Mouse (Mus musculus) embryonic facial prominence, embryonic 14.5 days (tissue): ENCODE results near the gene Acss1. TPM values are rescaled to one million over a fixed set of nuclear protein-coding genes. Genes with fewer than 3 reads are reported as not detected.

ENCODE experiments used
- ATAC-seq: fragments of 200-750 bp; cut with Nextera tagmentation; 2 replicates; pipeline ENCODE4 v1.8.0; 2017; ENCODE audit warnings: low read depth, moderate number of reproducible peaks, moderate TSS enrichment
- DNase-seq: peaks from one replicate; pipeline ENCODE4 v3.0.0-alpha.2; 2015; ENCODE audit warnings: low spot score
- H3K27ac ChIP-seq: fragments of 300-500 bp; sonication (generic); replicated peaks from 2 replicates; pipeline ENCODE4 v1.5.1; 2014; ENCODE audit warnings: low read depth, mild to moderate bottlenecking, low read length, moderate library complexity
- H3K27me3 ChIP-seq: fragments of 300-500 bp; sonication (generic); replicated peaks from 2 replicates; pipeline ENCODE4 v1.6.1; 2014; ENCODE audit warnings: low read length; ENCODE audit not compliant: control insufficient read depth, insufficient read depth
- H3K36me3 ChIP-seq: fragments of 300-500 bp; sonication (generic); 2 replicates; pipeline ENCODE4 v1.6.1; 2014; ENCODE audit warnings: low read length, mixed read lengths; ENCODE audit not compliant: control insufficient read depth, insufficient read depth
- H3K4me1 ChIP-seq: fragments of 300-500 bp; sonication (generic); 2 replicates; pipeline ENCODE4 v1.6.1; 2014; ENCODE audit warnings: antibody characterized with exemption, low read length; ENCODE audit not compliant: control insufficient read depth, insufficient read depth
- H3K4me2 ChIP-seq: fragments of 300-500 bp; sonication (generic); 2 replicates; pipeline ENCODE4 v1.6.1; 2014; ENCODE audit warnings: low read depth, mild to moderate bottlenecking, low read length, moderate library complexity, mixed read lengths
- H3K4me3 ChIP-seq: fragments of 300-500 bp; sonication (generic); 2 replicates; pipeline ENCODE4 v1.5.1; 2014; ENCODE audit warnings: low read depth, mild to moderate bottlenecking, low read length
- H3K9ac ChIP-seq: fragments of 300-500 bp; sonication (generic); 2 replicates; pipeline ENCODE4 v1.6.1; 2014; ENCODE audit warnings: low read depth, mild to moderate bottlenecking, low read length, moderate library complexity, mixed read lengths
- H3K9me3 ChIP-seq: fragments of 300-500 bp; sonication (generic); 2 replicates; pipeline ENCODE4 v1.6.1; 2016; ENCODE audit warnings: low read length; ENCODE audit not compliant: control insufficient read depth
- WGBS: fragments of 180-500 bp; shearing (Covaris S2); extraction: QIAGEN DNeasy Blood & Tissue Kit; methylation state at CpG from one replicate; pipeline ENCODE4 v1.1.7; 2014; 5-methylcytosine and 5-hydroxymethylcytosine counted together
- polyA plus RNA-seq: library from polyadenylated mRNA; unstranded; fragments of >200 nt; fragmentation: Nextera tagmentation; extraction: Ambion mirVana; gene quantifications from 2 replicates; pipeline ENCODE4 v1.2.1, GENCODE M21; 2014

The Acss1 gene
- polyA plus RNA-seq, 1 experiment from 2014 or later = 7.8 TPM

DNA sequence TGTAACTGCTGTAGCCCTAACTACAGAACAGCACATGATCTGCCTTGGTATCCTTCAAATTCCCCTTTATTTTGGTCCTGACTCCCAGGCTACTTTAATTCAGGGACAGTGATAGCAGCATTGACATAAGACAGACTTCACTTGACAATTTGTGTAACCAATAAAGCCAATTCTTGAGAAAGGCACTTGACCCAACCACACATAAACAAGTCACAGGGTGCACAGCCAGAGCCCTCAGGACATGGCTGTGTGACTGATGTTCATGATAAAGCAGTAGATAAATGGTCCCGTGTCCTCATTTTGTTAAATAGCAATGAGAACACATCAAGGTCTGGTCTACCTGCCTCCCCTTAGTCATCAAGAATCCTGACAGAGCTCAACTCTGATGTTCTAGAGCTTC lies 88.7 kb downstream of the Acss1 start:
- no peak overlapping the region for H3K27ac ChIP-seq
- no peaks in the 10 kb centered on the region for H3K27me3 ChIP-seq
- H3K4me1 ChIP-seq = no peaks in the 10 kb centered on the region
- DNase-seq (no peak), ATAC-seq (no peak)
- H3K4me3 ChIP-seq = no peak overlapping the region
- 85% methylated on average over 1 of the region's 1 CpGs for WGBS
- peaks cover 20% of the 10 kb centered on the region for H3K36me3 ChIP-seq
- no peak overlapping the region for H3K4me2 ChIP-seq
- no peak overlapping the region for H3K9ac ChIP-seq
- H3K9me3 ChIP-seq = no peaks in the 10 kb centered on the region

DNA sequence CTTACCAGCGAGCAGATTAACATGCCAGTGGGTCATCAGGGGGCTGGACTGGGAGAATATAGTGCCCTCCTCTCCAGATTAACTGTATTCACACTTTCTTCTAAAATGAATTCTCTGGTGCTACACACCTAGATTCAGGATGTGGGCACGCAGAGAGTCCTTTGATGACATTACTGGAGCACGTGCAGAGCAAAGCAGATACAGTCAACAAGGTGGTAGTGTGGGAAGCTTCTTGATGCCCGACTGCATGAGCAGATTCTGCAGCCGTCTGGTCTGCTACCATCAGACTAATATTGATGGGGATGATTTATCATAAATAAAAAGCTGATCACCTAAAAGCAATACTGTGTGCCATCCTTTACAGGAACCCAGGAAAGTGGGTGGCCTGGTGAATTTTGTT lies 89.7 kb downstream of the Acss1 start:
- no peak overlapping the region for H3K4me2 ChIP-seq
- H3K9ac ChIP-seq = no peak overlapping the region
- H3K4me3 ChIP-seq = no peak overlapping the region
- ATAC-seq (no peak), DNase-seq (no peak)
- peaks cover 10% of the 10 kb centered on the region for H3K36me3 ChIP-seq
- no peaks in the 10 kb centered on the region for H3K27me3 ChIP-seq
- H3K9me3 ChIP-seq = no peaks in the 10 kb centered on the region
- 73% methylated on average over 5 of the region's 5 CpGs for WGBS
- no peaks in the 10 kb centered on the region for H3K4me1 ChIP-seq
- no peak overlapping the region for H3K27ac ChIP-seq

DNA sequence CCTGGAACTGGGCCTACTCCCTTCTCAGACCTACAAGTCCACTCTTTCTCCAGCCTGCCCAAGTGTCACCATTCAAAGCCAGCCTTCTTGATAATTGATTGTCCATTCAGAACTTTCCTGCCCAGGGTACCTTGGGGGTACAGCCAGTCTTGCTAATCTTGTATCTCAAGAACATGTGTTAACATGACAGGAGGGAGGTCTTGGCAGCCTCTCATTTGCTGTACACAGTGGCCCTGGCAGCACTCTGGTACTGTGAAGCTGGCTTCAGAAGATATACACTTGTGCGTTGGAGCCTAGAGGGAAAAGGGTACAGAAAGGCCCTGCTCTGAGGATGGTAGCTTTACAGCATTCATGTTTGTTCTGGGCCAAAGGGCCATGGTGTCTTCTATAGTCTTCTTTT lies 92.0 kb downstream of the Acss1 start:
- DNase-seq (no peak), ATAC-seq (no peak)
- H3K4me2 ChIP-seq = no peak overlapping the region
- no peak overlapping the region for H3K27ac ChIP-seq
- 88% methylated on average over 1 of the region's 1 CpGs for WGBS
- H3K9ac ChIP-seq = no peak overlapping the region
- H3K9me3 ChIP-seq = no peaks in the 10 kb centered on the region
- H3K27me3 ChIP-seq = no peaks in the 10 kb centered on the region
- H3K4me1 ChIP-seq = no peaks in the 10 kb centered on the region
- no peak overlapping the region for H3K4me3 ChIP-seq
- peaks cover 7% of the 10 kb centered on the region; the same call in 1 of the 2 replicates for H3K36me3 ChIP-seq

DNA sequence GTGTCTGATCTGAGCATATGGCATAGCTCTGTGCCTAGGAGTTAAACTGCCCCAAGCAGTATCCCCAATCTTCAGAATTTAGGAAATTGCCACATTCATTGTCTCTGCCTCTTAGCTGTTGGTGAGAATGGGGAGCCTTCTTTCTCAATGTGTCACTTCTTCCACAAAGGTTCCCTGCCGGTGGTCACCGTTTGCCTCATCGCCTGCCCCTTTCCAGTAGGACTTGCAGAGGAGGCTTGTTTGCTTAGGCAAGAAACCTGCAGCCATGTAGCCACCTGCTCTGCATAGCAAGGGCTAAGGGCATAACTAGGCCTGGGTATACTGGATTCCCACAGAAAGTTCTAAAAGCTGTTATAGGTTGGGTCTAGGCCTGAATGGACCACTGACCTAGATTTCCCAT lies 95.8 kb downstream of the Acss1 start:
- Histone ChIP-seq H3K27me3 (no peaks in the 10 kb centered on the region), H3K9me3 (no peaks in the 10 kb centered on the region), H3K4me3 (no peak overlapping the region), H3K4me2 (no peak overlapping the region), H3K27ac (no peak overlapping the region), H3K9ac (no peak overlapping the region), H3K36me3 (peaks cover 7% of the 10 kb centered on the region; the same call in 1 of the 2 replicates), H3K4me1 (no peaks in the 10 kb centered on the region)
- 75% methylated on average over 3 of the region's 3 CpGs for WGBS
- ATAC-seq (no peak), DNase-seq (no peak)

DNA sequence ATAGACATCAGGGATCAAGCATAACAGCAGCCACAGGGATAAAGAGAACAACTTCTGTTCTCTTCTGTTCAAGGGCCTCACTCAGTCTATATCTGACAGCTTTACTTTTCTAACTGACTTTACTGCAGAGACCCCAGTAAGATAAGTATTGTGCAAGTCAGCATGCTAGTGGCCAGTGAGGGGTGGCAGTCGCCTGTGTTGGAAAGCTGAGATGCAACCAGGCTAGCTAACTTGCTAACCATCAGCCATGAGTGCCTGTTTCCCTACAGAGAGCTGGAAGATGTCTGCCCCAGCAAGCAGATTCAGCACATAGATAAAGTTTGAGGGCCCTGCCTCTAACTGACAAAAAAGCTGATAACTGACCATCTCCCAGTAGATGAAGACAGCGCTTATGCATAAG lies 97.5 kb downstream of the Acss1 start:
- ATAC-seq = no peak
- 79% methylated on average over 2 of the region's 2 CpGs for WGBS
- H3K27me3 ChIP-seq = no peaks in the 10 kb centered on the region

DNA sequence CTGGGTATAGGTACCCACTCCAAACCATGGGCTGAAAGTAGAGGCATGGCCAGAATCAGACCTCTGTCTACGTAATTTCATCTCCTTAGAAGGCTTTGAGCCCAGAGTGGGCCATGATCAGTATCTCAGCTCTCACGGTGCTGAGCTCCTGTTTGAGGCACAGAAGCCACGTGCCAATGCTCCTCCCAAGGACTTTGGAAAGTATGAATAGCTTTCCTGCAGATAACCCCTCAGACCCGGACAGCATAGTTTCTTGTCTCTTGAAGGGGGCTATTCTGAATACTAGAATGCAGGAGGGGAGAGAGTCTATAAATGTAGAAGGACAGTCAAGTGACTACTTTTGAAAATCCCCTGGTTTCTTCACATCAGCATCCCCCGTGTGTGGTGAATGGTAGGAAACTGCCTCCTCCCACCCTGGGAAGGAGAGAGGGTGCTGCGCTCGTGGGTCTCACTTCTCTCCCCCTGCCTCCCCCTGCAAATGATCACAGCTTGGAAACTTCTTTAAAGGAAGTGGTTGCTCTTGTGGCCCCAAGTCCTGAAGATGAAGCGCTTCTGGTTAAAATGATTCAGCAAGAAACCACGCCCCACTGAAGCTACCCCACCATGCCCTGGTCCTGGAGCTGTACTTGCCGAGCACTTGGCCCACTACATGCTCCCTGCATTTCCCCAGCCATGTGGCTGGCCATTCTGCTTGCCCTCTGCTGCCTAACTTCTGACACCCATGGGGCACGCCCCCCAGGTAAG lies 98.3 kb downstream of the Acss1 start, which contains the start of gene Cst7:
Cst7 (plus strand) TSS at position 569 of the 744 bp plus-strand sequence.
- Histone ChIP-seq H3K4me3 (no peak within 1 kb of the TSS), H3K9me3 (no peaks in the 10 kb centered on the region), H3K27ac (no peak within 1 kb of the TSS), H3K4me2 (no peak within 1 kb of the TSS), H3K36me3 (no peaks in the 10 kb centered on the region), H3K27me3 (no peaks in the 10 kb centered on the region), H3K9ac (no peak within 1 kb of the TSS), H3K4me1 (no peaks in the 10 kb centered on the region)
- DNase-seq (no peak), ATAC-seq (no peak)
- WGBS = 70% methylated on average over 11 of the region's 11 CpGs

More for the DNA sequence above, 97.5 kb downstream of the Acss1 start:
- Histone ChIP-seq H3K4me2 (no peak overlapping the region), H3K27ac (no peak overlapping the region), H3K9ac (no peak overlapping the region), H3K4me1 (no peaks in the 10 kb centered on the region), H3K9me3 (no peaks in the 10 kb centered on the region), H3K4me3 (no peak overlapping the region), H3K36me3 (no peaks in the 10 kb centered on the region; the same call in 1 of the 2 replicates)
- DNase-seq = no peak

Other genes starting within 250 kb of the Acss1 start
- gene Zfp442, start 217.0 kb downstream of the Acss1 start, polyA plus RNA-seq = 5.9 and 6.2 TPM in 2 replicates
- 0.10 TPM in 1 of 2 replicates, not detected in the other for gene Zfp345, start 183.4 kb downstream of the Acss1 start, polyA plus RNA-seq
- 1.5 and 2.6 TPM in 2 replicates for gene Cst7, start 98.1 kb downstream of the Acss1 start, polyA plus RNA-seq
- 36.8 and 37.1 TPM in 2 replicates for gene Apmap, start 59.9 kb downstream of the Acss1 start, polyA plus RNA-seq
- gene Vsx1, start 20.9 kb upstream of the Acss1 start, polyA plus RNA-seq = not detected in 2 replicates
- 27.8 and 31.2 TPM in 2 replicates for gene Entpd6, start 80.5 kb upstream of the Acss1 start, polyA plus RNA-seq
- 62.4 and 73.4 TPM in 2 replicates for gene Pygb, start 118.2 kb upstream of the Acss1 start, polyA plus RNA-seq
- 65.9 and 72.5 TPM in 2 replicates for gene Abhd12, start 236.2 kb upstream of the Acss1 start, polyA plus RNA-seq
- gene Gins1, start 236.9 kb upstream of the Acss1 start, polyA plus RNA-seq = 30.0 and 34.7 TPM in 2 replicates